Comparison of ENCODE assay signal across 8 mouse cellular contexts in genomic region chr8:70302901-70303300, GRCm38 (mm10). TPM values are rescaled to one million over a fixed set of nuclear protein-coding genes. Genes with fewer than 3 reads are reported as not detected.
DNase-seq lines count a peak whose midpoint lies in the region; ATAC-seq and TF ChIP-seq lines count a peak whose summit lies in the region.

No protein-coding gene starts in this region.

- peak overlapping the region; percentile 88 for H3K27ac ChIP-seq in kidney, embryonic 15.5 days
- peak overlapping the region; percentile 86 for H3K27ac ChIP-seq in embryonic facial prominence, embryonic 10.5 days (replicated peaks)
- peak overlapping the region; percentile 49 for H3K27ac ChIP-seq in hindbrain, postnatal 0 days
- H3K27ac ChIP-seq in midbrain, embryonic 15.5 days: peak overlapping the region; percentile 76

- 5% methylated on average over 16 of the region's 16 CpGs for WGBS in kidney, embryonic 15.5 days
- WGBS in embryonic facial prominence, embryonic 10.5 days: 5% methylated on average over 16 of the region's 16 CpGs
- 4% methylated on average over 16 of the region's 16 CpGs for WGBS in hindbrain, postnatal 0 days
- WGBS in midbrain, embryonic 15.5 days: 5% methylated on average over 16 of the region's 16 CpGs

- TF ChIP-seq CTCF in hindbrain, postnatal 0 days (IDR thresholded peaks at IDR 0.05; ENCODE audit: low read depth): no peak

- peak overlapping the region; percentile 91 for H3K9ac ChIP-seq in kidney, embryonic 15.5 days
- peak overlapping the region; percentile 71 for H3K9ac ChIP-seq in hindbrain, postnatal 0 days (replicated peaks; ENCODE audit: low read length)
- peak overlapping the region; percentile 55 for H3K9ac ChIP-seq in midbrain, embryonic 15.5 days

- H3K4me2 ChIP-seq in kidney, embryonic 15.5 days: peak overlapping the region; percentile 87
- H3K4me2 ChIP-seq in hindbrain, postnatal 0 days (ENCODE audit: low read depth, low read length): peak overlapping the region; percentile 91
- H3K4me2 ChIP-seq in midbrain, embryonic 15.5 days: peak overlapping the region; percentile 85

- no peaks in the 10 kb centered on the region for H3K9me3 ChIP-seq in kidney, embryonic 15.5 days (replicated peaks)
- no peaks in the 10 kb centered on the region for H3K9me3 ChIP-seq in embryonic facial prominence, embryonic 10.5 days
- H3K9me3 ChIP-seq in hindbrain, postnatal 0 days (ENCODE audit: low read length): no peaks in the 10 kb centered on the region
- no peaks in the 10 kb centered on the region for H3K9me3 ChIP-seq in midbrain, embryonic 15.5 days

- H3K27me3 ChIP-seq in kidney, embryonic 15.5 days: no peaks in the 10 kb centered on the region
- H3K27me3 ChIP-seq in embryonic facial prominence, embryonic 10.5 days (replicated peaks; ENCODE audit: low read depth, poor library complexity, severe bottlenecking): no peaks in the 10 kb centered on the region
- no peaks in the 10 kb centered on the region for H3K27me3 ChIP-seq in hindbrain, postnatal 0 days (ENCODE audit: insufficient read depth, low read length)
- H3K27me3 ChIP-seq in midbrain, embryonic 15.5 days (replicated peaks): no peaks in the 10 kb centered on the region

- ATAC-seq in kidney, embryonic 15.5 days (replicated peaks; ENCODE audit: low FRiP score): peak; percentile 54
- ATAC-seq in hindbrain, postnatal 0 days: peak; percentile 39
- ATAC-seq in midbrain, embryonic 15.5 days (replicated peaks): peak; percentile 43

- DNase-seq in kidney, adult 18-20 months: no peak
- DNase-seq in embryonic facial prominence, embryonic 10.5 days (ENCODE audit: low spot score): no peak
- no peak for DNase-seq in hindbrain, postnatal 0 days (ENCODE audit: low spot score)
- DNase-seq in retina, postnatal 1 day: no peak
- no peak for DNase-seq in adrenal gland, adult 8-10 months
- DNase-seq in testis, postnatal 10 days (ENCODE audit: low spot score): no peak

- peaks cover 59% of the 10 kb centered on the region for H3K36me3 ChIP-seq in kidney, embryonic 15.5 days
- peaks cover 69% of the 10 kb centered on the region for H3K36me3 ChIP-seq in embryonic facial prominence, embryonic 10.5 days (replicated peaks)
- peaks cover 24% of the 10 kb centered on the region for H3K36me3 ChIP-seq in hindbrain, postnatal 0 days (ENCODE audit: insufficient read depth, low read length)
- H3K36me3 ChIP-seq in midbrain, embryonic 15.5 days (replicated peaks): peaks cover 21% of the 10 kb centered on the region; the same call in 1 of the 2 replicates

- H3K4me3 ChIP-seq in kidney, embryonic 15.5 days (replicated peaks): peak overlapping the region; percentile 97
- peak overlapping the region; percentile 90 for H3K4me3 ChIP-seq in embryonic facial prominence, embryonic 10.5 days
- H3K4me3 ChIP-seq in hindbrain, postnatal 0 days (ENCODE audit: low read length): peak overlapping the region; percentile 62
- H3K4me3 ChIP-seq in midbrain, embryonic 15.5 days: peak overlapping the region; percentile 85

- H3K4me1 ChIP-seq in kidney, embryonic 15.5 days: peaks cover 31% of the 10 kb centered on the region
- peaks cover 27% of the 10 kb centered on the region for H3K4me1 ChIP-seq in embryonic facial prominence, embryonic 10.5 days
- peaks cover 10% of the 10 kb centered on the region; the same call in 1 of the 2 replicates for H3K4me1 ChIP-seq in hindbrain, postnatal 0 days (ENCODE audit: insufficient read depth, low read length)
- peaks cover 30% of the 10 kb centered on the region for H3K4me1 ChIP-seq in midbrain, embryonic 15.5 days

RNA-seq across cellular contexts. Expression of gene Cope, which starts 0.6 kb away (rescaled TPM):
- 320 and 327 TPM in 2 replicates for polyA plus RNA-seq in kidney, embryonic 15.5 days (2015; fragmentation: Nextera tagmentation; extraction: Ambion mirVana)
- polyA plus RNA-seq in embryonic facial prominence, embryonic 10.5 days (2016; fragmentation: Nextera tagmentation; extraction: Ambion mirVana): 293 and 297 TPM in 2 replicates
- total RNA-seq in hindbrain, postnatal 0 days (2014; rRNA removed): 126 and 159 TPM in 2 replicates
- 286 and 291 TPM in 2 replicates for polyA plus RNA-seq in hindbrain, postnatal 0 days (2015; fragmentation: Nextera tagmentation; extraction: Ambion mirVana)
- 299 and 322 TPM in 2 replicates for polyA plus RNA-seq in midbrain, embryonic 15.5 days (2015; fragmentation: Nextera tagmentation; extraction: Ambion mirVana)
- 100 to 1,000 TPM; 190 to 236 (median 226) TPM for total RNA-seq in adrenal gland, adult 8-10 months (2022)

RNA-seq across cellular contexts. Expression of gene Ddx49, which starts 0.6 kb away (rescaled TPM):
- 45.1 and 49.0 TPM in 2 replicates for polyA plus RNA-seq in kidney, embryonic 15.5 days (2015; fragmentation: Nextera tagmentation; extraction: Ambion mirVana)
- polyA plus RNA-seq in embryonic facial prominence, embryonic 10.5 days (2016; fragmentation: Nextera tagmentation; extraction: Ambion mirVana): 51.0 and 58.1 TPM in 2 replicates
- total RNA-seq in hindbrain, postnatal 0 days (2014; rRNA removed): 36.4 and 53.8 TPM in 2 replicates
- polyA plus RNA-seq in hindbrain, postnatal 0 days (2015; fragmentation: Nextera tagmentation; extraction: Ambion mirVana): 40.4 and 47.5 TPM in 2 replicates
- 44.5 and 48.0 TPM in 2 replicates for polyA plus RNA-seq in midbrain, embryonic 15.5 days (2015; fragmentation: Nextera tagmentation; extraction: Ambion mirVana)
- 10 to 100 TPM; 74.5 to 93.4 (median 86.3) TPM for total RNA-seq in adrenal gland, adult 8-10 months (2022)

RNA-seq across cellular contexts. Expression of gene Cers1, which starts 12.7 kb away (rescaled TPM):
- 2.6 and 4.0 TPM in 2 replicates for polyA plus RNA-seq in kidney, embryonic 15.5 days (2015; fragmentation: Nextera tagmentation; extraction: Ambion mirVana)
- 2.3 and 4.1 TPM in 2 replicates for polyA plus RNA-seq in embryonic facial prominence, embryonic 10.5 days (2016; fragmentation: Nextera tagmentation; extraction: Ambion mirVana)
- total RNA-seq in hindbrain, postnatal 0 days (2014; rRNA removed): 92.5 and 101 TPM in 2 replicates
- 43.4 and 45.5 TPM in 2 replicates for polyA plus RNA-seq in hindbrain, postnatal 0 days (2015; fragmentation: Nextera tagmentation; extraction: Ambion mirVana)
- 38.2 and 40.1 TPM in 2 replicates for polyA plus RNA-seq in midbrain, embryonic 15.5 days (2015; fragmentation: Nextera tagmentation; extraction: Ambion mirVana)
- total RNA-seq in adrenal gland, adult 8-10 months (2022): 1 to 10 TPM; 2.8 to 5.3 (median 4.1) TPM

RNA-seq across cellular contexts. Expression of gene Homer3, which starts 20.3 kb away (rescaled TPM):
- 69.5 and 79.9 TPM in 2 replicates for polyA plus RNA-seq in kidney, embryonic 15.5 days (2015; fragmentation: Nextera tagmentation; extraction: Ambion mirVana)
- 121 and 130 TPM in 2 replicates for polyA plus RNA-seq in embryonic facial prominence, embryonic 10.5 days (2016; fragmentation: Nextera tagmentation; extraction: Ambion mirVana)
- 40.3 and 42.3 TPM in 2 replicates for total RNA-seq in hindbrain, postnatal 0 days (2014; rRNA removed)
- 20.4 and 21.2 TPM in 2 replicates for polyA plus RNA-seq in hindbrain, postnatal 0 days (2015; fragmentation: Nextera tagmentation; extraction: Ambion mirVana)
- polyA plus RNA-seq in midbrain, embryonic 15.5 days (2015; fragmentation: Nextera tagmentation; extraction: Ambion mirVana): 37.9 and 41.2 TPM in 2 replicates
- total RNA-seq in adrenal gland, adult 8-10 months (2022): 10 to 100 TPM; 18.7 to 38.9 (median 29.2) TPM

RNA-seq across cellular contexts. Expression of gene Gdf1, which starts 26.7 kb away (rescaled TPM):
- 5.2 and 6.2 TPM in 2 replicates for polyA plus RNA-seq in kidney, embryonic 15.5 days (2015; fragmentation: Nextera tagmentation; extraction: Ambion mirVana)
- 5.6 and 5.7 TPM in 2 replicates for polyA plus RNA-seq in embryonic facial prominence, embryonic 10.5 days (2016; fragmentation: Nextera tagmentation; extraction: Ambion mirVana)
- total RNA-seq in hindbrain, postnatal 0 days (2014; rRNA removed): 5.3 and 8.4 TPM in 2 replicates
- 6.0 and 6.9 TPM in 2 replicates for polyA plus RNA-seq in hindbrain, postnatal 0 days (2015; fragmentation: Nextera tagmentation; extraction: Ambion mirVana)
- 5.3 and 7.4 TPM in 2 replicates for polyA plus RNA-seq in midbrain, embryonic 15.5 days (2015; fragmentation: Nextera tagmentation; extraction: Ambion mirVana)
- total RNA-seq in adrenal gland, adult 8-10 months (2022): 1 to 10 TPM in 2 of 4 experiments, under 1 TPM in 2; 0.70 to 1.6 (median 1.1) TPM
